Mouse (Mus musculus) C2C12 (cell line): Measurements from ENCODE around the gene Tollip.

Experiments used
- CTCF ChIP-seq: IDR thresholded peaks from one replicate; pipeline ENCODE4 v1.5.1; 2011; ENCODE audit not compliant: control insufficient read depth, insufficient read depth, insufficient read length
- FOSL1 ChIP-seq: IDR thresholded peaks from one replicate; pipeline ENCODE4 v1.8.0; 2011; ENCODE audit warnings: mild to moderate bottlenecking, low read length; ENCODE audit not compliant: poor library complexity, insufficient read depth, severe bottlenecking
- MAX ChIP-seq: IDR thresholded peaks from one replicate; pipeline ENCODE4 v1.6.1; 2011; ENCODE audit warnings: mild to moderate bottlenecking, control low read depth
- MYOD1 ChIP-seq: IDR thresholded peaks from one replicate; pipeline ENCODE4 v1.6.1; 2011; ENCODE audit warnings: low read depth; ENCODE audit not compliant: control insufficient read depth, insufficient read length
- MYOG ChIP-seq: IDR thresholded peaks from one replicate; pipeline ENCODE4 v1.6.1; 2011; ENCODE audit not compliant: control insufficient read depth, insufficient read length; ENCODE audit errors: extremely low read depth
- USF1 ChIP-seq: IDR thresholded peaks from one replicate; pipeline ENCODE4 v1.6.1; 2011; ENCODE audit warnings: low read depth, mild to moderate bottlenecking, control low read depth, moderate library complexity

DNA sequence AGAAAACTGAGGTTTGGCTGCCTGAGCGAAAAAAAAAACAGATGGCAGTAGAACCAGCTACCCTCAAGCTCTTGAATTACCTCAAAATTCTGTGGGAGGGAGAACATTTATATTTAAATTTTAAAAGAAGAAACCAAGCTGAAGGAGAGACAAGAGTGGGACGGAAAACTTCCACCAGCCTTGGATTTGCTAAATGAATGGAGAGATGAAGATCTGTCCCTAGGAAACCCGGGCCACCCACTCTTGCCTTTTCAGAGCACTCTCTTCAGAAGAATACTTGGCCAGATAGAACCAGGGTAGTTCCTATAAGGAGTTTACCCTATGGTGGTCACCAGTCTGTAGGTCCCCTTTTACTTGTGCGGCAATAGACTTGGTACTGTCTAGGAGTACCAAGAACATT is 15.5 kb downstream of the Tollip start:
- no peak for TF ChIP-seq CTCF
- TF ChIP-seq MYOG, result no peak
- TF ChIP-seq MAX, result no peak
- TF ChIP-seq USF1, result no peak
- no peak for TF ChIP-seq FOSL1
- no peak for TF ChIP-seq MYOD1
